Mouse (Mus musculus): Measurements from ENCODE around the gene Mid1ip1. TPM values are rescaled to one million over a fixed set of nuclear protein-coding genes. Genes with fewer than 3 reads are reported as not detected.

Mid1ip1 gene
- polyA plus RNA-seq, 1 experiment from 2014 or later, result 29.2 TPM

- Histone ChIP-seq H3K9ac (ENCODE audit: low read depth, low read length) (no peak overlapping the region), H3K36me3 (ENCODE audit: control insufficient read depth, insufficient read depth, low read length) (no peaks in the 10 kb centered on the region), H3K4me2 (ENCODE audit: low read depth, low read length) (no peak overlapping the region), H3K27me3 (replicated peaks; ENCODE audit: control insufficient read depth, insufficient read depth, low read length) (no peaks in the 10 kb centered on the region; the same call in 1 of the 2 replicates), H3K9me3 (ENCODE audit: control insufficient read depth, low read length) (no peaks in the 10 kb centered on the region), H3K4me3 (ENCODE audit: low read depth, low read length) (no peak overlapping the region), H3K27ac (replicated peaks; ENCODE audit: low read depth, low read length) (no peak overlapping the region), H3K4me1 (ENCODE audit: control insufficient read depth, insufficient read depth, low read length) (0 out of 2 replicates have a peak, but pooled peaks cover 2% of the 10 kb centered on the region)
- 41% methylated on average over 6 of the region's 6 CpGs for WGBS
- ATAC-seq (ENCODE audit: low read depth), result no peak
- DNase-seq (ENCODE audit: low spot score), result no peak
These were observed 5.6 kb downstream of the Mid1ip1 start for GRCm38 (mm10) chrX:10720391-10720790.

- WGBS, result 84% methylated on average over 1 of the region's 1 CpGs
- Histone ChIP-seq H3K27ac (replicated peaks; ENCODE audit: low read depth, low read length) (no peak overlapping the region), H3K4me3 (ENCODE audit: low read depth, low read length) (no peak overlapping the region), H3K9ac (ENCODE audit: low read depth, low read length) (no peak overlapping the region), H3K4me2 (ENCODE audit: low read depth, low read length) (no peak overlapping the region), H3K9me3 (ENCODE audit: control insufficient read depth, low read length) (no peaks in the 10 kb centered on the region), H3K27me3 (replicated peaks; ENCODE audit: control insufficient read depth, insufficient read depth, low read length) (no peaks in the 10 kb centered on the region; the same call in 1 of the 2 replicates), H3K4me1 (ENCODE audit: control insufficient read depth, insufficient read depth, low read length) (no peaks in the 10 kb centered on the region), H3K36me3 (ENCODE audit: control insufficient read depth, insufficient read depth, low read length) (no peaks in the 10 kb centered on the region)
- DNase-seq (ENCODE audit: low spot score) (no peak), ATAC-seq (ENCODE audit: low read depth) (no peak)
These were observed 9.8 kb downstream of the Mid1ip1 start for GRCm38 (mm10) chrX:10724571-10724970.

- H3K4me3 ChIP-seq (ENCODE audit: low read depth, low read length), result no peak overlapping the region
- no peak overlapping the region for H3K9ac ChIP-seq (ENCODE audit: low read depth, low read length)
- 37% methylated on average over 5 of the region's 6 CpGs for WGBS
- no peaks in the 10 kb centered on the region; the same call in 1 of the 2 replicates for H3K27me3 ChIP-seq (replicated peaks; ENCODE audit: control insufficient read depth, insufficient read depth, low read length)
- no peaks in the 10 kb centered on the region for H3K9me3 ChIP-seq (ENCODE audit: control insufficient read depth, low read length)
- no peaks in the 10 kb centered on the region for H3K4me1 ChIP-seq (ENCODE audit: control insufficient read depth, insufficient read depth, low read length)
- H3K36me3 ChIP-seq (ENCODE audit: control insufficient read depth, insufficient read depth, low read length), result no peaks in the 10 kb centered on the region
- DNase-seq (ENCODE audit: low spot score) (peak; percentile 40), ATAC-seq (ENCODE audit: low read depth) (no peak)
- H3K27ac ChIP-seq (replicated peaks; ENCODE audit: low read depth, low read length), result no peak overlapping the region
- no peak overlapping the region for H3K4me2 ChIP-seq (ENCODE audit: low read depth, low read length)
These were observed 14.7 kb downstream of the Mid1ip1 start for GRCm38 (mm10) chrX:10729488-10729887.

- Histone ChIP-seq H3K4me1 (ENCODE audit: control insufficient read depth, insufficient read depth, low read length) (no peaks in the 10 kb centered on the region), H3K27ac (replicated peaks; ENCODE audit: low read depth, low read length) (no peak overlapping the region), H3K9me3 (ENCODE audit: control insufficient read depth, low read length) (no peaks in the 10 kb centered on the region), H3K9ac (ENCODE audit: low read depth, low read length) (no peak overlapping the region), H3K4me2 (ENCODE audit: low read depth, low read length) (no peak overlapping the region), H3K36me3 (ENCODE audit: control insufficient read depth, insufficient read depth, low read length) (no peaks in the 10 kb centered on the region), H3K27me3 (replicated peaks; ENCODE audit: control insufficient read depth, insufficient read depth, low read length) (no peaks in the 10 kb centered on the region; the same call in 1 of the 2 replicates), H3K4me3 (ENCODE audit: low read depth, low read length) (no peak overlapping the region)
- WGBS, result 18% methylated on average over 1 of the region's 1 CpGs
- DNase-seq (ENCODE audit: low spot score), result peak; percentile 19
- ATAC-seq (ENCODE audit: low read depth), result no peak
These were observed 19.6 kb downstream of the Mid1ip1 start for GRCm38 (mm10) chrX:10734453-10734852.

GRCm38 (mm10) chrX:10734874-10735273 is 20.1 kb downstream of the Mid1ip1 start:
- WGBS, result 62% methylated on average over 1 of the region's 1 CpGs
- Histone ChIP-seq H3K36me3 (ENCODE audit: control insufficient read depth, insufficient read depth, low read length) (no peaks in the 10 kb centered on the region), H3K4me1 (ENCODE audit: control insufficient read depth, insufficient read depth, low read length) (no peaks in the 10 kb centered on the region), H3K4me2 (ENCODE audit: low read depth, low read length) (no peak overlapping the region), H3K4me3 (ENCODE audit: low read depth, low read length) (no peak overlapping the region), H3K9me3 (ENCODE audit: control insufficient read depth, low read length) (no peaks in the 10 kb centered on the region), H3K27me3 (replicated peaks; ENCODE audit: control insufficient read depth, insufficient read depth, low read length) (no peaks in the 10 kb centered on the region; the same call in 1 of the 2 replicates), H3K27ac (replicated peaks; ENCODE audit: low read depth, low read length) (no peak overlapping the region), H3K9ac (ENCODE audit: low read depth, low read length) (no peak overlapping the region)
- ATAC-seq (ENCODE audit: low read depth) (no peak), DNase-seq (ENCODE audit: low spot score) (no peak)

GRCm38 (mm10) chrX:10758866-10759265 is 44.1 kb downstream of the Mid1ip1 start:
- WGBS, result 51% methylated on average over 4 of the region's 4 CpGs
- H3K4me2 ChIP-seq (ENCODE audit: low read depth, low read length), result no peak overlapping the region
- ATAC-seq (ENCODE audit: low read depth), result no peak

GRCm38 (mm10) chrX:10763476-10764016 is 48.7 kb downstream of the Mid1ip1 start:
- Histone ChIP-seq H3K36me3 (ENCODE audit: control insufficient read depth, insufficient read depth, low read length) (no peaks in the 10 kb centered on the region), H3K27me3 (replicated peaks; ENCODE audit: control insufficient read depth, insufficient read depth, low read length) (no peaks in the 10 kb centered on the region; the same call in 1 of the 2 replicates), H3K4me2 (ENCODE audit: low read depth, low read length) (no peak overlapping the region), H3K27ac (replicated peaks; ENCODE audit: low read depth, low read length) (no peak overlapping the region), H3K9ac (ENCODE audit: low read depth, low read length) (no peak overlapping the region), H3K9me3 (ENCODE audit: control insufficient read depth, low read length) (no peaks in the 10 kb centered on the region), H3K4me1 (ENCODE audit: control insufficient read depth, insufficient read depth, low read length) (no peaks in the 10 kb centered on the region), H3K4me3 (ENCODE audit: low read depth, low read length) (no peak overlapping the region)
- no peak for ATAC-seq (ENCODE audit: low read depth)
- WGBS, result 53% methylated on average over 9 of the region's 10 CpGs
- DNase-seq (ENCODE audit: low spot score), result peak; percentile 38

More at GRCm38 (mm10) chrX:10758866-10759265, 44.1 kb downstream of the Mid1ip1 start:
- no peak for DNase-seq (ENCODE audit: low spot score)
- Histone ChIP-seq H3K27ac (replicated peaks; ENCODE audit: low read depth, low read length) (no peak overlapping the region), H3K27me3 (replicated peaks; ENCODE audit: control insufficient read depth, insufficient read depth, low read length) (no peaks in the 10 kb centered on the region; the same call in none of the 2 replicates), H3K9me3 (ENCODE audit: control insufficient read depth, low read length) (no peaks in the 10 kb centered on the region), H3K9ac (ENCODE audit: low read depth, low read length) (no peak overlapping the region), H3K36me3 (ENCODE audit: control insufficient read depth, insufficient read depth, low read length) (no peaks in the 10 kb centered on the region), H3K4me3 (ENCODE audit: low read depth, low read length) (no peak overlapping the region), H3K4me1 (ENCODE audit: control insufficient read depth, insufficient read depth, low read length) (no peaks in the 10 kb centered on the region)

Other genes starting within 250 kb of the Mid1ip1 start
- gene Tspan7, start 229.9 kb upstream of the Mid1ip1 start, polyA plus RNA-seq (2014; fragmentation: Nextera tagmentation; extraction: Ambion mirVana), result 97.5 TPM in 2 replicates